Mouse (Mus musculus) testis, postnatal 10 days (tissue): ENCODE data around the gene Olfr600.
"Not testable (repeated sequence)": the region's sequence is repeated elsewhere in the genome, so short reads cannot be mapped to it uniquely, and the experiment has no call there.

Experiments
- DNase-seq: peaks from one replicate; pipeline ENCODE4 v3.0.0; 2021; ENCODE audit warnings: low spot score

Gene Olfr600

GRCm38 (mm10) chr7:103349569-103349968, at the start of gene Olfr600:
Olfr600 (minus strand) TSS chr7:103349669.
- no peak for DNase-seq

- no peak for DNase-seq
Measured at GRCm38 (mm10) chr7:103398981-103399380, 49.5 kb upstream of the Olfr600 start.

- no peak for DNase-seq
Measured at GRCm38 (mm10) chr7:103397758-103398157, 48.3 kb upstream of the Olfr600 start.

GRCm38 (mm10) chr7:103386077-103386476, 36.6 kb upstream of the Olfr600 start, which contains the start of gene Olfr603:
Olfr603 (minus strand) TSS chr7:103386177.
- no peak for DNase-seq

GRCm38 (mm10) chr7:103362555-103362954, 13.1 kb upstream of the Olfr600 start, which contains the start of gene Olfr601:
Olfr601 (minus strand) TSS chr7:103362655.
- DNase-seq, result no peak

- no peak for DNase-seq
Measured at GRCm38 (mm10) chr7:103335617-103336016, 13.9 kb downstream of the Olfr600 start, which contains the start of gene Olfr599. Olfr599 (plus strand) TSS chr7:103335917.

- no peak for DNase-seq
Measured at GRCm38 (mm10) chr7:103323268-103323667, 26.2 kb downstream of the Olfr600 start, which contains the start of gene Olfr598. Olfr598 (plus strand) TSS chr7:103323568.

- not testable (repeated sequence) for DNase-seq
Measured at GRCm38 (mm10) chr7:103316015-103316414, 33.5 kb downstream of the Olfr600 start, which contains the start of gene Olfr597. Olfr597 (plus strand) TSS chr7:103316315.

- DNase-seq, result not testable (repeated sequence)
Measured at GRCm38 (mm10) chr7:103305348-103305747, 44.1 kb downstream of the Olfr600 start, which contains the start of gene Olfr596. Olfr596 (plus strand) TSS chr7:103305648.
